Mouse (Mus musculus): Measurements from ENCODE around the gene Rfesd. TPM values are rescaled to one million over a fixed set of nuclear protein-coding genes. Genes with fewer than 3 reads are reported as not detected.

Gene Rfesd
- polyA plus RNA-seq, 1 experiment = 79.7 TPM

Other genes with a start within 250 kb of the Rfesd start
- gene Glrx, start 178.9 kb downstream of the Rfesd start, polyA plus RNA-seq (2012; ENCODE audit: insufficient read depth, insufficient read length, missing spikeins) = 39.4 and 47.7 TPM in 2 replicates
- gene Rhobtb3, start 74.8 kb downstream of the Rfesd start, polyA plus RNA-seq (2012; ENCODE audit: insufficient read depth, insufficient read length, missing spikeins) = 3.6 and 6.9 TPM in 2 replicates
- not detected in 2 replicates for gene Spata9, start 51.6 kb downstream of the Rfesd start, polyA plus RNA-seq (2012; ENCODE audit: insufficient read depth, insufficient read length, missing spikeins)
- not detected in 2 replicates for gene Gpr150, start 38.3 kb upstream of the Rfesd start, polyA plus RNA-seq (2012; ENCODE audit: insufficient read depth, insufficient read length, missing spikeins)
- 8.3 and 9.4 TPM in 2 replicates for gene Arsk, start 79.9 kb upstream of the Rfesd start, polyA plus RNA-seq (2012; ENCODE audit: insufficient read depth, insufficient read length, missing spikeins)
- gene Ttc37, start 80.0 kb upstream of the Rfesd start, polyA plus RNA-seq (2012; ENCODE audit: insufficient read depth, insufficient read length, missing spikeins) = 12.5 and 18.6 TPM in 2 replicates